Mouse (Mus musculus): ENCODE measurements around the gene Spsb3.

Gene Spsb3

GRCm38 (mm10) chr17:24895571-24896240 lies 9.3 kb downstream of the Spsb3 start:
- no peak for DNase-seq (ENCODE audit: extremely low read depth, low read depth)

GRCm38 (mm10) chr17:24896241-24896992 lies 10.0 kb downstream of the Spsb3 start, which contains the start of gene Nme3:
TSS of gene Nme3 (plus strand) at chr17:24896500.
- no peak for DNase-seq (ENCODE audit: extremely low read depth, low read depth)

- DNase-seq (ENCODE audit: extremely low read depth, low read depth) = no peak
Observed at GRCm38 (mm10) chr17:24896993-24897269, 10.5 kb downstream of the Spsb3 start.

- no peak for DNase-seq (ENCODE audit: extremely low read depth, low read depth)
Observed at GRCm38 (mm10) chr17:24897600-24897999, 11.2 kb downstream of the Spsb3 start.

- DNase-seq (ENCODE audit: extremely low read depth, low read depth) = no peak
Observed at GRCm38 (mm10) chr17:24898041-24898854, 11.8 kb downstream of the Spsb3 start.

GRCm38 (mm10) chr17:24899153-24899552 lies 12.7 kb downstream of the Spsb3 start:
- no peak for DNase-seq (ENCODE audit: extremely low read depth, low read depth)

GRCm38 (mm10) chr17:24900014-24900413 lies 13.6 kb downstream of the Spsb3 start:
- DNase-seq (ENCODE audit: extremely low read depth, low read depth) = no peak

- no peak for DNase-seq (ENCODE audit: extremely low read depth, low read depth)
Observed at GRCm38 (mm10) chr17:24902124-24902523, 15.7 kb downstream of the Spsb3 start.

- no peak for DNase-seq (ENCODE audit: extremely low read depth, low read depth)
Observed at GRCm38 (mm10) chr17:24902671-24903474, 16.4 kb downstream of the Spsb3 start.

- DNase-seq (ENCODE audit: extremely low read depth, low read depth) = no peak
Observed at GRCm38 (mm10) chr17:24903767-24904166, 17.3 kb downstream of the Spsb3 start.

- DNase-seq (ENCODE audit: extremely low read depth, low read depth) = no peak
Observed at GRCm38 (mm10) chr17:24907591-24907990, 21.1 kb downstream of the Spsb3 start.

- DNase-seq (ENCODE audit: extremely low read depth, low read depth) = no peak
Observed at GRCm38 (mm10) chr17:24913984-24914383, 27.5 kb downstream of the Spsb3 start.

GRCm38 (mm10) chr17:24923246-24923645 lies 36.8 kb downstream of the Spsb3 start:
- DNase-seq (ENCODE audit: extremely low read depth, low read depth) = no peak

GRCm38 (mm10) chr17:24929506-24929905 lies 43.1 kb downstream of the Spsb3 start:
- DNase-seq (ENCODE audit: extremely low read depth, low read depth) = no peak

- no peak for DNase-seq (ENCODE audit: extremely low read depth, low read depth)
Observed at GRCm38 (mm10) chr17:24932431-24932830, 46.0 kb downstream of the Spsb3 start.

GRCm38 (mm10) chr17:24933163-24933562 lies 46.7 kb downstream of the Spsb3 start:
- no peak for DNase-seq (ENCODE audit: extremely low read depth, low read depth)

GRCm38 (mm10) chr17:24934926-24935325 lies 48.5 kb downstream of the Spsb3 start:
- DNase-seq (ENCODE audit: extremely low read depth, low read depth) = no peak

GRCm38 (mm10) chr17:24935666-24936065 lies 49.2 kb downstream of the Spsb3 start:
- DNase-seq (ENCODE audit: extremely low read depth, low read depth) = no peak

GRCm38 (mm10) chr17:24936259-24937237 lies 50.1 kb downstream of the Spsb3 start, which contains the start of gene Mapk8ip3:
TSS of gene Mapk8ip3 (minus strand) at chr17:24936977.
- peak; percentile 77 for DNase-seq (ENCODE audit: extremely low read depth, low read depth)

- DNase-seq (ENCODE audit: extremely low read depth, low read depth) = no peak
Observed at GRCm38 (mm10) chr17:24937266-24937665, 50.8 kb downstream of the Spsb3 start.
